In genomic region chr13:51435146-51435545, GRCm38 (mm10) we compare ENCODE assay signal across 24 mouse cellular contexts. TPM values are rescaled to one million over a fixed set of nuclear protein-coding genes. Genes with fewer than 3 reads are reported as not detected.
A peak's percentile ranks its signal among the peaks of the same experiment; 100 is the strongest.
DNase-seq lines count a peak whose midpoint lies in the region; ATAC-seq and TF ChIP-seq lines count a peak whose summit lies in the region.
"Had no signal": no experiment of that assay in that cellular context is flagged by ENCODE, and none has a peak within 500 bp of the region (broad histone marks: within the 10 kb centered on the region; RNA-seq: fewer than 3 reads in every experiment).

No protein-coding gene starts in this region.

- no peak for TF ChIP-seq CTCF in kidney, postnatal 0 days (IDR thresholded peaks at IDR 0.05; ENCODE audit: low read depth)

- H3K4me2 ChIP-seq in kidney, postnatal 0 days (ENCODE audit: low read length), result no peak overlapping the region
- H3K4me2 ChIP-seq in forebrain, embryonic 12.5 days, result no peak overlapping the region
- H3K4me2 ChIP-seq: embryonic facial prominence, embryonic 12.5 days; forebrain, embryonic 15.5 days; heart, embryonic 15.5 days; liver, embryonic 15.5 days; lung, embryonic 14.5 days; midbrain, embryonic 11.5 days; neural tube, embryonic 12.5 days had no signal

- no peaks in the 10 kb centered on the region for H3K36me3 ChIP-seq in kidney, postnatal 0 days (ENCODE audit: insufficient read depth, low read length)
- H3K36me3 ChIP-seq in forebrain, embryonic 12.5 days (replicated peaks), result 0 out of 2 replicates have a peak, but pooled peaks cover 2% of the 10 kb centered on the region
- H3K36me3 ChIP-seq: embryonic facial prominence, embryonic 12.5 days; forebrain, embryonic 15.5 days; heart, embryonic 10.5 days; heart, embryonic 15.5 days; liver, embryonic 15.5 days; neural tube, embryonic 12.5 days had no signal

- no peak for DNase-seq in frontal cortex, postnatal 25 days (ENCODE audit: low spot score in 2 of 2)
- peak; percentile 45 for DNase-seq in kidney, adult 9 months
- peak; percentile 34 for DNase-seq in kidney, postnatal 0 days (ENCODE audit: low spot score)
- peak; percentile 30 for DNase-seq in mesoderm, embryonic 11.5 days (ENCODE audit: low read depth, low spot score)
- no peak for DNase-seq in liver
- DNase-seq: cerebellum, adult 9-10 months; right cerebral cortex, adult 18-20 months; spleen, adult 18-20 months; thymus, adult 18-20 months; thymus, postnatal 36 days had no signal

- H3K9me3 ChIP-seq in kidney, postnatal 0 days (replicated peaks; ENCODE audit: low read length), result no peaks in the 10 kb centered on the region
- no peaks in the 10 kb centered on the region for H3K9me3 ChIP-seq in forebrain, embryonic 12.5 days
- H3K9me3 ChIP-seq: embryonic facial prominence, embryonic 12.5 days; forebrain, embryonic 15.5 days; heart, embryonic 10.5 days; heart, embryonic 15.5 days; liver, embryonic 15.5 days; neural tube, embryonic 12.5 days had no signal

- no peaks in the 10 kb centered on the region for H3K27me3 ChIP-seq in kidney, postnatal 0 days (ENCODE audit: insufficient read depth, low read length)
- H3K27me3 ChIP-seq in forebrain, embryonic 12.5 days, result no peaks in the 10 kb centered on the region
- H3K27me3 ChIP-seq: embryonic facial prominence, embryonic 12.5 days; forebrain, embryonic 15.5 days; heart, embryonic 15.5 days; liver, embryonic 15.5 days; neural tube, embryonic 12.5 days had no signal

- no peak overlapping the region for H3K9ac ChIP-seq in kidney, postnatal 0 days (ENCODE audit: low read depth, low read length)
- H3K9ac ChIP-seq in forebrain, embryonic 12.5 days, result no peak overlapping the region
- H3K9ac ChIP-seq: embryonic facial prominence, embryonic 12.5 days; forebrain, embryonic 15.5 days; heart, embryonic 15.5 days; liver, embryonic 15.5 days; lung, embryonic 14.5 days; neural tube, embryonic 12.5 days had no signal

- H3K4me3 ChIP-seq in kidney, postnatal 0 days (replicated peaks; ENCODE audit: low read depth, low read length), result no peak overlapping the region
- no peak overlapping the region for H3K4me3 ChIP-seq in forebrain, embryonic 12.5 days (replicated peaks)
- H3K4me3 ChIP-seq: embryonic facial prominence, embryonic 12.5 days; forebrain, embryonic 15.5 days; heart, embryonic 10.5 days; heart, embryonic 15.5 days; liver, embryonic 15.5 days; myocyte; neural tube, embryonic 12.5 days had no signal

- H3K4me1 ChIP-seq in kidney, postnatal 0 days (replicated peaks; ENCODE audit: insufficient read depth, low read length), result no peaks in the 10 kb centered on the region
- peaks cover 8% of the 10 kb centered on the region; the same call in 1 of the 2 replicates for H3K4me1 ChIP-seq in forebrain, embryonic 12.5 days
- H3K4me1 ChIP-seq: embryonic facial prominence, embryonic 12.5 days; heart, embryonic 15.5 days; liver, embryonic 15.5 days had no signal

- ATAC-seq in frontal cortex, adult (ENCODE audit: low TSS enrichment), result 0 out of 2 replicates have a peak, but pooled peaks have one; percentile 5
- ATAC-seq in kidney, postnatal 0 days (replicated peaks; ENCODE audit: low FRiP score, low read depth), result no peak
- ATAC-seq in forebrain, embryonic 12.5 days (ENCODE audit: low FRiP score), result no peak
- ATAC-seq: forebrain, embryonic 15.5 days; hindbrain, embryonic 16.5 days; intestine, embryonic 16.5 days; midbrain, embryonic 16.5 days had no signal

- WGBS in kidney, postnatal 0 days, result 17% methylated on average over 2 of the region's 2 CpGs
- WGBS in forebrain, embryonic 12.5 days, result 87% methylated on average over 2 of the region's 2 CpGs

- no peak overlapping the region for H3K27ac ChIP-seq in kidney, postnatal 0 days
- H3K27ac ChIP-seq in forebrain, embryonic 12.5 days, result no peak overlapping the region
- H3K27ac ChIP-seq: embryonic facial prominence, embryonic 12.5 days; forebrain, embryonic 15.5 days; heart, embryonic 10.5 days; heart, embryonic 15.5 days; liver, embryonic 15.5 days; neural tube, embryonic 12.5 days had no signal

RNA-seq across cellular contexts. Expression of gene S1pr3, which starts 26.7 kb away (rescaled TPM):
- 36.7 and 37.5 TPM in 2 replicates for polyA plus RNA-seq in kidney, postnatal 0 days (2015; fragmentation: Nextera tagmentation; extraction: Ambion mirVana)
- 27.8 and 32.0 TPM in 2 replicates for polyA plus RNA-seq in forebrain, embryonic 12.5 days (2016; fragmentation: Nextera tagmentation; extraction: Ambion mirVana)

Comparison
In these comparisons a context has a peak if more than half of its experiments do, and no peak if none do; other contexts are left out.
1. DNase-seq: peak in kidney, adult 9 months (single experiment), kidney, postnatal 0 days (single experiment) and mesoderm, embryonic 11.5 days (single experiment); none in frontal cortex, postnatal 25 days (0 of 2) and liver (single experiment).